Mouse (Mus musculus) liver, adult 2 months (tissue): ENCODE measurements at regions not wholly inside any gene's neighbourhood (a gene's known extent, or its start where the extent isn't known, plus 50 kb on each side); places are given as distances from the start of the nearest gene placed in this dataset.

Experiments
- CTCF ChIP-seq: fragments of 200-500 bp; IDR thresholded peaks from 2 replicates; pipeline ENCODE4 v1.5.1; 2011; ENCODE audit warnings: low read depth, low read length, control low read depth
- POLR2A ChIP-seq: fragments of 200-500 bp; IDR thresholded peaks from 2 replicates; pipeline ENCODE4 v1.6.1; 2011; ENCODE audit warnings: low read length, control low read depth; ENCODE audit not compliant: insufficient read depth; ENCODE audit errors: extremely low read depth

- TF ChIP-seq POLR2A (no peak), CTCF (no peak)
Observed at GRCm38 (mm10) chr3:133874383-133874782, 329.4 kb upstream of the Tet2 start.
